Mouse (Mus musculus) naive thymus-derived CD4-positive, alpha-beta T cell, adult 2 months (primary cell): ENCODE data around the gene Zfp948.
"Not testable (repeated sequence)": the region's sequence is repeated elsewhere in the genome, so short reads cannot be mapped to it uniquely, and the experiment has no call there.

Experiments used
- DNase-seq: peaks from one replicate; pipeline ENCODE4 v3.0.0-alpha.2; 2011; ENCODE audit warnings: low read depth

Gene Zfp948

DNA sequence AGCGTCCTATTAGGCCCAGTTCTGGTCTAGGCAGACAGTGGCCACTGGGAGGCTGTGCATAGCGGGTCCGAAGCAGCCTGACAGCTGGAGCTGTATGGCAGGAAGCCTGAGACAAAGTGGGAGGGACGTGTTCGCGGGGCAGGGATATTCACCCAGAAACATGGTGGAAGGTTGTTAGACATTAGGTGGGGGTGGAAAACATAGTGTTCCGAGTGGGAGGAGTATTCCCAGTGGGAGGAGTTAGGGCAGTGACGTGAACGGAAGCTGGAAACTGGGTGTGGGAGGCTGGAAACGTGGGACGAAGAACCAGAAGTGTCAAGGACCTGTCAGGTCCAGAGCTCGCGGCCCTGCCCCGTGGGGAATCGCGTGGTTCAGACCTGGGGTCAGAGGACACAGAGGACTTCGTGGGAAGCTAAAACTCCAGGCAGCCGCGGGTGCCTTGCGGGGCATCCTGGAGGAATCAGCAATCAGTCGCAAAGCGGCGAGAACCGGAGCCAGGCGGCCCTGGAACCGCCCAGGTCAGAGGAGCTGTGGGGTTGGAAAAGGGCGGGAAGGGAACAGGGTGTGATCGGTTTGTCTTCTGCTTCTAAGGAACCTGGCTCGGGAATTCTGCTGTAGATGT, at the start of gene Zfp948:
TSS of gene Zfp948 (plus strand) at position 281 of the 622 bp plus-strand sequence.
- no peak for DNase-seq

DNA sequence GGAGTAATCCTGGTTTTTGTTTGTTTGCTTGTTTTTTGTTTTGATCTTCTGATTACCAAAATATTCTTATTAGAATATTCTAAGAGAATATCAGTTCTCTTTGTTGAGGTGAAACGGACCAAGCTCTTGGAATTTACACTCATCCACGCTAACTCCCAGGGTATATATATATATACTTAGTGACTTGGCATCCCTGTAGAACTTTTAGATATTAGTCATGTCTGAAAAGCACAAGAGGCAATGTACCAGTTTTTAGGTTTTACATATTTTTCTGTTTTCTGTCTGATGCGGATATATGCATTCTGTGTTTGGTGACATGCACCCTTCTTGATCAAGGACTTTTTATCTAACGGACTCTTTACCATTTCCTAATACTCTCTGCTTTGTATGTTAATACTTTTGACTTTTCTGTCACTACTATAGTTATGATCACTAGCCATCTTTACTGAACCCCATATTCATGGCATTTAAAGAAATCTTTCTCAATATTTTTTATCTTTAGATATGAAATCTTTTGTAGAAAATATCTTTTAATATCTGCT, 49.6 kb upstream of the Zfp948 start:
- DNase-seq: no peak

DNA sequence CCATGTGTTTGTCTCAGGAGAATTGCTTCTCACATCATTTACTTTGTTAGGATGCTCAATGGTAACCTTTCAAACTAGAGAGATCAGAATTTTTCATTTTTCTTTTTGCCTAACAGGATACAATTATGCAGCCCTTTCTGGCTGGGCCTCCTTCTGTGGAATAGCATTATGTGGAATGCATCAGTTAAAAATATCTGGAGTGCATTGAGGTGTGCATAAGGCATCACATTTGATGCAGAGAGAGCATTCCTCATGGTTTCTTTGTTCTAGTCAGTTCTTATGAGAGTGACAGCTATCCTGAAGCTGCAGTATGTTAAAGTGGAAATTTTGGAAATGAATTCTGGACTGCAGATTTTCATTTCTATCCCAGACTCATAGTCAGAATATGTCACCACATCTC, 40.5 kb upstream of the Zfp948 start:
- DNase-seq: no peak

DNA sequence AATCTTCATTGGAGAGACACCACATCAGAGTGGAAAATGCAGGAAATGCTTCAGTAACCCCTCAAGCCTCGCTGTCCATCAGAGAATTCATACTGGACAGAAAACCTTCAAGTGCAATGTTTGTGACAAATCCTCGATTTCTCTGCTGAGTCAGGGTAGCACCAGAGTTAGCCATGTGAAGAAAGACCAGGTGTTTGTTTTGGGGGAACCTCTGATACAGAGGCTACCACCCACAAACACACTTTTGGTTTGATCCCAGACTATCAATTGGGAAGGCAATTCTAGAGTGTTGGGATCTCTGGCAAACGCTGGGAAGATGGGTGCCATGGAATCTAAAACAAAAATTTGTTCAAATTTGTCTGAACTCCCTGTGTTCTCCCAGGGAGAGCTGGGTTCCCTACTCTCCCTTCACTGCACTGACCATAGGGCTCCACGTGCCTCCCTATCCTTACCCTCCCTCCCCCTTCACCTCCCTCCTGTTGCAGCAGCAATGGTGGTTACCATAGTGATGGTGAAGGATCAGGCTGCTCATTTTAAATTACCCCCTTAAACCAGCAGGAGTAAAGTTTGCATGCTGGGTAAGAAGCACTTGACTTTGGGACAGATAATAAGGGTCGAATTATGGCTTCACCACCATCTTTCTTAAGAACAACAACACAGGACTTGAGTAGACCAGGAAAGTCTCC, 36.0 kb upstream of the Zfp948 start:
- DNase-seq: no peak

DNA sequence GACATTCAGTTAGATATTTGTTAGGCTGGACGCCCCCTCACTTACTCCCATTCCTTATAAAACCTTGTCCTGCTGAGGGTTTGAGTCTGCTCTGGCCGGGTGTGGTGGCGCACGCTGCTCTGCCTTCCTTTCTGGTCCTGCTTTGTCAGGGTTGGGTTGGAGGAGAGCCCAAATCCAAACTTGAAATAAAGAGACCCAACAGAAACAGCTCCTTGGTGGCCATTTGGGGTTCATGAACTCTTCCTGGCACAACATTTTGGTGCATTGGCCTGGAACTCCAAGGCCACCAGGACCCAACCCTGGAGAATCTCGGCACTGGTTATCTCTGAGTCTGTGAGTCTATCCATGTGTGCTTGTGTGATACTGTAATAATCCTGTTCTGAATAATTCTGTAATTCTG, 35.2 kb upstream of the Zfp948 start:
- DNase-seq: no peak

DNA sequence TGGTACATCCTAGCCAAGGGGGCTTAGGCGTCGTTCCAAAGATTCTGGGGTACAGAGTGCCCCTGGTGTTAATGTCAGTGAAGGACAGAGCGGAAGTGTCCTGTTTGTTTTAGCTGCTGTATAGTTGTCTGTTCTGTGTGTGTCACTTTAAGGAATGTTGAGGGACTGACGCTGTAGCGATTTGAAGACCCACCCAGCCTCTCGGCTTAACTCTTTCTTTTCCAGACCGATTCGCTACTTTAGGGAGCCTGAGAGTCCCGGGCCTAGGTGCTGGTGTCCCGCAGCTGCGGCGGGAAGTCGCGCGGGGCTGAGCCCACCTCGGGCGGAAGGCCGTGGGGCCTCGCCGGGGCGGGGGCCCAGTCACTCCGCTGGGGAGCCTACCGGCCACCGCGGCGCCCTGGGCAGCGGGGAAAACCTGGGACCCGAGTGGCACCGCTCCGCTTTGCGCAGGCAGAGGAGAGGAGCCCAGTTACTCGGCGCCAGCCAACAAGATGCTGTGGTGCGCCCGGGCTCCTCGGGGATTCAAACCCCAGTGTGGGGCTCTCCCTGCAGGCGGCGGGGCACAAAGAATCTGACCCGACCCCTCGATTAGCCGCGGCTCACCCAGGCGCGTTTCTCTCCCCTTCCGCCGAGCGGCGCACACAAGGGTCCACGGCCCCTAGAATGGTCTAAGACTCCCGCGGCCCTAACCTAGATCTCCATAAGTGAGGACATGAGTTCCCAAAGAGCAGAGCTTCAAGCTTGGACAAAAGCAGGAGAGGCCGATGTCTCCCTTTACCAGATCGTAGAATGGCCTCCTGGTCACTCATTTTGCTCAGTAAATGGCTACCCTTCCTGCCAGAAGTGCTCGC, 34.5 kb upstream of the Zfp948 start:
- DNase-seq: peak; percentile 68

DNA sequence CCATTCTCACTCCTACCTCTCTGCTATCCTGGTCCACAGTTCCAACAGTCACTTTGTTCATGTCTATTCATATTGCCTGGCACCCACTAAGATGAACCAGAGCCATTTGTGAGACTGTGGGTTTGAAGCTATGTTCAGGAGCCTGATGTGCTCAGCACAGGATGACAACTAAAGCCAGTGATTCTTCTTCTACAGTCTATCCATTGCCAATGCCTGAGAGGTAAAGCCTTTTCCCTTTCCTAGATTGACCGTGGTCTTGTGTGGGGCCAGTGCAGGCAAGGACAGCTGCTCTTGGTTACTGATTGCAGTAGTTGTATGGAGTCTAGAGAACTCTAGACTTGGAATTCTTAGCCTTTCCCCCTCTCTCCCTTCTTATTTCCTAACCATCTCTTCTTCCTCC, 32.8 kb upstream of the Zfp948 start:
- peak; percentile 26 for DNase-seq

DNA sequence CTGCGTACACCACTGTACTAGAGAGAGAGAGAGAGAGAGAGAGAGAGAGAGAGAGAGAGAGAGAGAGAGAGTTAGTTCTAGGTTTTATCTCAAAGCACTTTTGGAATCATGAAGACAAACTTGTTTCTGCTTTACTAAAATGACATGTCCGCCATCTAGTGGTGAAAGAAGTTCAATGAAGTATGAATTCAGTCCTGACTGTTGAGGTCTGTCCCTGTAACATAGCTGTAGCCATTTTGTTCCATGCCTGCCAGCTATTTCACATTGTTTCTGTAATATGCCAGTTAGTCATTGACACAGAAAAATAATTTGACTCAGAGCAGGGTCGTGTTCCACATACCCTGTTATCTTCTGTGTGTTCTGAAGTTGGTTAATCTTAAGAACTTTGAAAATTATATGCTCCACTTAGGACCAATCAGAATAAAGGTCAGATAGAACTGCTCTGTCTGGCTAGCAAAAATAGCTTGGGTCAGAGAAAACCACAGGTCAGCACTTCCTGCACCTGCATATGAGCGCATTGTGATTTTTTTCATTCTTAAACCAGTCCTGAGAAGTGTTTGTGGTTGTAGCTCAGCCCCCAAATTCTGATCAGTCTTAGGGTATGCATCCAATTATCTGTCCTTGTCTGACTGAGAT, 32.2 kb upstream of the Zfp948 start:
- peak; percentile 92 for DNase-seq

DNA sequence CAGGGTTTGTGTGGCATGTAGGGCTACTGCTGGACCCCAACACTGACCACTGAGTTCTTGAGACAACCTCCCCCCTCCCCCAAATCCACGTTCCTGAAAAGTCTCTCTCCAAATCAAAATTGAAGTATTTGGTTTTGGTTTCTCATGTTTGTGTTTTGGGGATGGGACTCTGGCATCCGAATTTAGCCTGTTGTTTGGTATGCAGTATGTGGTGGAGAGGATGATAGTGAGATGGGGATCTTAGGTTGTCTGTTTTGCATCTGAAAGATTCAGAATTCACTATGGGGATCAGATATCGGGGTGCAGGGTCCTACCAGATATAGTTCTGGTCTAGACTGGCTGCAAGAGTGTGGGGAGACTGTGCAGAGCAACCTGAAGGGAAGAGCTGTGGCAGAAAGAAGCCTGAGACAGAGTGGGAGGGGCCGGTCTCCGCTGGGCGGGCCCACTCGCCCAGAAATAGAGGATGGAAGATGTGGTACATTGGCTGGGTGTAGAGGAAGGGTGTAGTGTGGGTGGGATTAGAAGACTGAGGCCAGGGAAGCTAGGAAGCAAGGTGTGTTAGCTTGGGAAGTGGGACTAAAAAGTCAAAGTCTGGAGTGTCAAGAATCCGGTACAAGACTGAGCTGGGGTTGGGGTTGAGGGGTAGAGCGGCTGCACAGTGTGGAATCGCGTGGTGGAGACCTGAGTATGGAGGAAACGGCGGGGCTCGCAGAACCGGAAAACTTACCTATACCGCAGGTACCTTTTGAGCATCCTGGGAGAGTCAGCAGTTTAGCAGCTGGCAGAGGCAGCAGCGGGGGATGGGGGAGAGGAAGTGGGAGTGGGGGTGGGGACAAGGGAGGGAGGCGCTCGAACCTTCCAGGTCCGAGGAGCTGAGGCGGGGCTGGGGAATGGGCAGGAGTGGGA, 31.5 kb upstream of the Zfp948 start, which contains the start of gene Zfp52:
TSS of gene Zfp52 (plus strand) at position 444 of the 906 bp plus-strand sequence.
- peak; percentile 76 for DNase-seq

DNA sequence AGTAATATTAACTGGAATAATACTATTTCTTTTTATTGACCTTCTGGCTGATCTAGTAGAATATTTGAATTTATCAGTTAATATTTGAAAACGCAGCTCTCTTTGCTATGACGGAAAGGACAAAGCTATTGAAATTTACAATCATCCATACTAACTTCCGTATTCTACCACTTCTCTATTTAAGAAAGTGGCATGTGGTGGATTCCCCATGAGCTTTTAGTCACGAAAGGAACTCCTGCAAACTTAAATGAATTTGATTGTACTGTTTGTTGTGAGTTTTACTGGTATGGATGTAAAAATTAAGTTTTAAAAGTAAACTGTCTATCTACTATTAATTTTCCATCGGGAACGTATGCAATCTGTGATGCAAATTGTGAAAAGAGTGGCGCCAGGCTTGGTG, 30.7 kb upstream of the Zfp948 start:
- DNase-seq: peak; percentile 31

DNA sequence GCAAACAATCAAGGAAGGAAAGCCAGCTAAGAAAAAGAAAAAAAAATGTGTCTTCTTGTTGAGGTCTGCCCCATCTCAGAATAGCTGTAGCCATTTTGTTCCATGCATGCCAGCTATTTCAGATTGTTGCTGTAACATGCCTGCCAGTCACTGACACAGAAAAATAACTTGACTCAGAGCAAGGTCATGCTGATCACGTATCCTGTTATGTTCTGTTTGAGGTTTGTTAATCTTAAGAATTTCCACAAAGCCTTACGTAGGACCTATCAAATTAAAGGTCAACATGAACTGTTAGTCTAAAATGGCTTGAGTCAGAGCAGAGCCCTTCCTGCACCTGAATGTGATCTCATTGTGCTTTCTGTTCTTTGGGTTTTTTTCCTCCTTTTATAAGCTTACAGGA, 30.1 kb upstream of the Zfp948 start:
- peak; percentile 72 for DNase-seq

DNA sequence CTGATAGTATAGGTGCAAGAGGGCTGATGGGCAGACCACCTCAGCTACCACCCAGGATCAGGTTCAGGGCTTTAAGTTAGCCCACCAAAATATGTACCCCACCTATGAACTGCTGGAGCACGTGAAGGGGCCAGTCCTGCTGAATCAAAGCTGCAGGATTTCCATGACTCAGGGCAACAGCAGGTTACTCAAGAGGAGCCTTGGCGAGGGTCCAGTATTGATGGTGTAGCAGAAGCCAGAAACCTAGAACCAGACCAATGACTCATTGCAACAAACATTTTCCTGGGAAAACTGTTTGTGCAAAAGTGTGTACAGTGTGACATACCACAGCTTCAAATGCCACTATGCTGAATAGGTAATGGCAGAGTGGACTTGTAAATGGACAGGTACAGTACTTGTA, 9.0 kb upstream of the Zfp948 start:
- no peak for DNase-seq

DNA sequence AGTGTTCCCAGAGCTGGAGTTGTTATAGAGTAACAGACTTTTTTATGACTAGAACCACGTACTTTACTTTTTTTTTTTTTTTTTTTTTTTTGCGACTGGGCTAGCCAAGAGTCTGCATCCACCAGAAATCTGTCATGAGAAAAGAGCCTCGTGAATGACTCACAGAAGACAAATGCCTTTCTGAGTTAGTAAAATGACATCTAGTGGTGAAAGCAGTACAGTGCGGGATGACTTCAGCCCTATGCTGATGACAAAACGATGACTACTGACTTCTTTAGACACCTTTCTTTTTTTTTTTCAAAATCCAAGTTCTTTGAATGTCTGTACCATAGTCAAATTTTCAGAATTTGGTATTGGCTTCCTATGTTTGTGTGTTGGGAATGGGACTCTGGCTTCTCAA, 588 bp upstream of the Zfp948 start:
- DNase-seq: peak; percentile 77

DNA sequence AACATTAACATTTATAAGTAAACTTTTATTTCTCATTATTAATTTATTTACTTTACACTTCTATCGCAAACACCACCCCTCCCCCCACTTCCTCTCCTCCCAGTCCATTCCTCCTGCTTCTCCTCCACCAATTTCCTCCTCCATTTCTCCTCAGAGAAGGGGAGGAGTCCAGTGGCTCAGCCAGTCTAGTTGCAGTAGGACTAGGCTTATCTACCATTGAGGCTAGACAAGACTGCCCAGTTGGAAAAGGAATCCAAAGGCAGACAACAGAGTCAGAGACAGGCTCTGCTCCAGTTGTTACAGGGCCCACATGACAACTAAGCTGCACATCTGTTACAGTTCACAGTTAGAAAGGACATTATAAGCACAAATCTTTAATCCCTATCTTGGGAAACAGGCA, 888 bp downstream of the Zfp948 start:
- DNase-seq: no peak

DNA sequence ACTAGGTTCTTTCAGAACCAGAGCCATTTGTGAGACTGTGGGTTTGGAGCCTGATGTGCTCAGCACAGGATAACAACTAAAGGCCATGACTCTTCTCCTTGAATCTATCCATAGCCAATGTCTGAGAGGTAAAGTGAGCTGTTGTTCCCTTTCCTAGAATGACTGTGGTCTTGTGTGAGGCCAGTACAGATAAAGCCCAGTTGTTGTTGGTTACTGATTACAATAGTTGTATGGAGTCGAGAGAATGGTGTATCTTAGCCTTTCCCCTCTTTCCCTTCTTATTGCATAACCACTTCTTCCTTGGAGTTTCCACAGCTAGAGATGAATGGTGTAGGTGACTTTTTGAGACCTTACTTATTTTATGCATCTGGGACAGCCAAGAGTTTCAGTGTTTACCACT, 12.3 kb downstream of the Zfp948 start:
- no peak for DNase-seq

DNA sequence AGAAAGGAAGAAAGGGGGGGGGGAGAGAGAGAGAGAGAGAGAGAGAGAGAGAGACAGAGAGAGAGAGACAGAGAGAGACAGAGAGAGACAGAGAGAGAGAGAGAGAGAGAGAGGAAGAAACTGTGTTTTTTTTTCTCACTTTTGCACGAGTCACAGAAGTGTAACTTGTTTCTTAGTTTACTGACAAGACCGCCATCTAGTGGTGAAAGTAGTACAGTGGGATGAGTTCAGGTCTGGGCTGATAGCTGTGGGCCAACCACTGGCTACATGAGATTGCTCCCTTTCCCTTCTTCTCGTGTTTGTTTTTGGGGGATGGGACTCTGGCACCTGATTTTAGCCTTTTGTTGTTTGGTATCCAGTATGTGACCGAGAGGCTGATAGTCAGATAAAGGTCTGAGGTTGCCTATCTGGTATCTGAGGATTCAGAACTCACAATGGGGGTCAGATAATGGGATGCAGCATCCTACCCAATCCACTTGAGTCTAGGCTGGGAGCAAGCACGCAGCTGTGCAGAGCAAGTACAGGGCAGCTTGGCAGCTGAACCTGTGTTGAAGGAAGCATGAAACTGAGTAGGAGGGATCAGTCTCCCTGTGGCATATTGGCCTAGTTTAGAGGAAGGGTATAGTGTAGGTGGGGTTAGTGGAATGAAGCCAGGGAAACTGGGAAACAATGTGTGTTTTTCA, 12.8 kb downstream of the Zfp948 start:
- peak; percentile 84 for DNase-seq

DNA sequence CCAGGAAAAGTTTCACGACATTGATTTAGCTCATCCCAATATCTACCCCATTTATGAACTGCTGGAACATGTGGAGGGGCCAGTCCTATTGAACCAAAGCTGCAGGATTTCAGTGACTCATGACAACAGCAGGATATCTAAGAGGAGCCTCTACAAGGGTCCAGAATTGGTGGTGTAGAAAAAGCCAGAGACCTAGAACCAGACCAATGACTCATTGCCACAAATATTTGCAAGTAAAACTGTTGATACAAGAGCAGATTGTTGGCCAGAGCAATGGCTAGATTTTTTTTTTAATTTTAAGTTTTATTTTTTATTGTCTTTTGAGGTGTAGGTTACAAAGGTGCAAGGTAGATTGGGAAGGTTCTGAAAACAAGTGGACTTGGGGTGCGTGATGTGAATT, 18.7 kb downstream of the Zfp948 start:
- no peak for DNase-seq

DNA sequence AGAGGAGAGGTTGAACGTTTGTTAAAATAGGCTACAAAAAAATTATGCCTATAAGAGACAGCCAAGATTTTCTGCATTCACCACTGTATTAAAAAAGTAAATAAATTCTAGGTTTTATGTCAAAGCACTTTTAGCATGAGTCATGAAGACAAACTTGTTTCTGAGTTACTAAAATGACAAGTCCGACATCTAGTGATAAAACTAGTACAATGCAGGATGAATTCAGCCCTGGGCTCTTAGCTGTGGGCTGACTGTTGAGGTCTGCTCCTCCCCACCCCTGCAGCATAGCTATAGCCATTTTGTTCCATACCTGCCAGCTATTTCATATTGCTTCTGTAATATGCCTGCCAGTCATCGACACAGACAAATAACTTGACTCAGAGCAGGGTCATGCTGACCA, 49.5 kb downstream of the Zfp948 start:
- no peak for DNase-seq

DNA sequence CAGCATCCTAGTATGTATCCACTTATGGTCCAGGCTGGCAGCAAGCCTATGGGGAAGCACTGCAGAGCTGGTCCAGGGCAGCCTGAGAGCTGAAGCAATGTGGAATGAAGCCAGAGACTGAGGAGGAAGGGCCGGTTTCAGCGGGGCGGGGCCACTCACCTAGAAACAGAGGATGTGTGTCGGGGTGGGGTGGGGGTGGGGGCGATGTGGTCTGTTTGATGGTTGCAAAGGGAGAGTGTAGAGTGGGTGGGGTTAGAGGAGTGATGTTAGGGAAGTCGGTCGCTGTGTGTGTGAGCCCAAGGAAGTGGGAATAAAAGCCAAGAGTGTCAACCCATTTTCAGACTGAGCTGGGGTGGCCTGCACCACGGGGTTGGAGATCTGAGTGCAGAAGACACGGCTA, 50.5 kb downstream of the Zfp948 start:
- DNase-seq: peak; percentile 67

DNA sequence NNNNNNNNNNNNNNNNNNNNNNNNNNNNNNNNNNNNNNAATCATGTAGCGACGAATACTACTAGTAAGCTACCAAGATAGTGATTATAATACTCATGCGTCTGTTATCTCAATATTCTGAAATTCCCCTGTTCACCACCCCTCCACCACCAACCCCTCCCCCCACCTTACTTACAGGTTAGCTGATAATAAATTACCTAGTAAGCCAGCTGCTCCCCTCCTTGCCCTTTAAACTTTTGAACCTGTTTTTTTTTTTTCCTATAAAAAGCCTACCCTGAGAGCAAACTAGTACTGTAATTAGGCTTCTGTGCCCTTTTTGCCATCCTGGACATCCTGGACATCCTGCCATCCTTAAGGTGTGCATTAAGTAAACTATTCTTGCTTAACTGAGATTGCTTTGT, 56.8 kb downstream of the Zfp948 start:
- DNase-seq: no peak

DNA sequence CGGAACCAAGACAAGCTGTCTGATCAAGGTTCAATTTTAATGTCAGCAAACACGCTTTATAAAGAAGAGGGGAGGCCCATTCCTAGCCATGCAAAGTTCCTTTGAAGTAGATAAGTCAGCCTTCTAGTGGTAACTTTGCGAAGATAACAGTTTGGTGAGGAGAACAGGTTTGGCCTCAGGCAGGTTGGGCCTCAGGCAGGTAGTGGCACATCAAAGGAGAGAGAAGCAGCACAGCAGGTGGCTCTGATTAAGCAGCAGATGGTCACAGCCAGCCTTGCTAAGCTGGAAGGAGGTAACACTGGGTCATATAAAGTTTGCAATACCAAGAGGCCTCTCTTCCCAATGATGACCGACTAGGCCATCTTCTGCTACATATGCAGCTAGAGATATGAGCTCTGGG, 69.0 kb downstream of the Zfp948 start:
- DNase-seq: not testable (repeated sequence)
